Mouse (Mus musculus) frontal cortex, postnatal 14 days (tissue): ENCODE results near the gene Myb.

ENCODE experiments used
- DNase-seq, 2 experiments: peaks; one replicate each; pipeline ENCODE4 v3.0.0; 2022; ENCODE audit warnings: low spot score in 2 of 2

Myb gene

DNA sequence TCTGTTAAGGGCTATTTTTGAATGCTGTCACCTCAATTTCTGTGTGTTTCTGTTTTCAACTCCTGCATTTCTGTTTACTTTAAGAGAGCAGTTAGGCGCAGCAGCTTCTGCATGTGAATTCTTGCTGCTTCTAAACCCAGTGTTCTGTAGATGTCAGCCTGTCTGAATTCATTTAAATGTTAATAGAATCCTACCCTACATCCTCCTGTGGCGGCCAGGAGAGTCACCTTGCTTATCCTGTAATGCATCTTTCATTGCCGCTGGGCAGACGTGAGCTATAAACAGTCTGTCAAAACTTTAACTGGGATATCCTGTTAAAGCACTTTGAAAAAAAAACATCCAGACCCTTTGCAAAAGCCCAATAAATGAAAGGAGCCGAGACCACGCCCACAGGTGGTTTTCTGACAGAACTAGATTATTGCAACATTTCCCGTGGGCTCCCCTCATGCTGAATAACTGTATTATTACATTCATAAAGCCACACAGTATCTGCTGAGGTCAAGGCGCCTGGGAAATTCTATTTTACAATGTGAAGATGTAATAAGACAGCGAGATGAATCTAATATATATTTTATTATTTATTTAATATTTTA lies 29.8 kb downstream of the Myb start:
- no peak for DNase-seq

DNA sequence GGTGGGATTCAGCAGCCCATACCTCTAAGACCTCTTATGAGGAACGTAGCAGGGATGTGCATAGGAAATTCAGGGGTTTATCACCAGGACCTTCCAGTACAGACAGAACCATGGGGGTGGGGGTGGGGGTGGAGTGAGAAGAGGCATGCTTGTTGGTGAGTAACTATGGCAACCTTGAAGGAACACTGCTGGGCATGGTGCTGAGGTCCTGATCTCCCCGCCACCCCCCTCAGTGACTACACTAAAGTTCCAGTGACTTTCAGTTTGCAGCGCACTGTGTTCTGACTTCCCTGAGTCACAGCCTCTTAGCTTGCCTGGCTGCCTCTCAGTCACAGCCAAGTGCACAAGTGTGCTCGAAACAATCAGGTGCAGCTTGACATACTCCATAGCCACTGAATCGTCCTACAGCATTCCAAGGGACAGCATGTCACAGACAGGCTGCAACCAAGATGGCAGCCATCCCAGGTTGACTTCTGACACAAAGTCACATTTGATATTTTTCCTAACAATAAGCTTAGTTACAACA lies 32.6 kb downstream of the Myb start:
- DNase-seq: no peak

- DNase-seq: no peak
Observed at GRCm38 (mm10) chr10:21118341-21118740, 42.4 kb downstream of the Myb start.

- DNase-seq: no peak
Observed at GRCm38 (mm10) chr10:21114459-21114858, 46.3 kb downstream of the Myb start.

DNA sequence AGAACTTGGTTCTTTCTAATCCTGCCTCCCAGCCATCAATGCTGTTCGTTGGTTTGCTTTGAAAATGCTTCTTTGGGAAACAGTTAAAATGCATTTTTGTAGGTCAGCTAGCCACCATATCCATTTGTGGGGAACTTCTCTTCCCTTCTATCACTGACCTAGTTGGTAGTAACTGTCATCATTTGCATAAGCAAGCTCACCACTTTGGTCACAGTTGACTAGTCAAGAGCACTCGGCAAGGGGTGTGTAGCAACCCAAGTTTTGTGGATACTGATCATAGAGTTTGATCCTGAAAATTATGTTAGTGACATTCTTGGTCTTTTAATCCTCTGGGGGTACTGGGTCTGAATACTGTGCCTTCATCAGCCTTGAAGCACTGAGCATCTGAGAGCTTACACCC lies 48.1 kb downstream of the Myb start:
- no peak for DNase-seq

- no peak for DNase-seq
Observed at GRCm38 (mm10) chr10:21109337-21110056, 51.3 kb downstream of the Myb start.

GRCm38 (mm10) chr10:21108796-21109195 lies 52.0 kb downstream of the Myb start:
- no peak for DNase-seq

DNA sequence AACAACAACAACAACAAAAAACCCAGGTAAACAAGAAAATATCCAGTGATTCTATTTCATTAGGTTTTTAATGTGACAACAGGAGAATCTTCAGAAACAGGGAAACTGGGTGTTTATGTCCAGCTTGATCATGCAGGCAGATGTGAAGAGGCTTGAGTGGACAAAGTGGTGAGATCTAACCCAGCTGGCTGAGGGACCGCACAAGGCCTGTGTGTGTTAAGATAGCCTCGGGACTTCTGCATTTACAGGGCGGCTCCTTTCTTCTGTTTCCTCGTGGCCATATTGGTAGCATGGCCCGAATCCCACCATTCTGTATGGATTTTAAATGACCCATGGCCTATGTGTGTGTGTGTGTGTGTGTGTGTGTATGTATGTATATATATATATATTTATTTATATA lies 52.6 kb downstream of the Myb start:
- no peak for DNase-seq

DNA sequence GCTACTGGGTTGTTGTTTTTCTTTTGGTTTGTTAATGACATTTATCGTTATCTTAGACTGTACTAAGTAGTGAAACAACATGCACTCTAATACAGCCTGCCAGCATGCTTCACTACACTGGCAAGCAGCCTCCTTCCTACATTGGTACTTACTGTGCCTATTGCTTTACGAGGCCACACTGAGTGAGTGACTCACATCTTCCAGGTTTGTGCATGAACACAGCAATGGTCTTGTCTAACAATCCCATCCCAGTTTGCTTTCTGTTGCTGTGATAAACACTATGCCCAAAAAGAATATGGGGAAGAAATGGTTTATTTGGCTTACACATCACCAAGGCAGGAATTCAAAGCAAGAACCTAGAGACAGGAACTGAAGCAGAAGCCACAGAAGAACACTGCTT lies 55.6 kb downstream of the Myb start:
- no peak for DNase-seq

DNA sequence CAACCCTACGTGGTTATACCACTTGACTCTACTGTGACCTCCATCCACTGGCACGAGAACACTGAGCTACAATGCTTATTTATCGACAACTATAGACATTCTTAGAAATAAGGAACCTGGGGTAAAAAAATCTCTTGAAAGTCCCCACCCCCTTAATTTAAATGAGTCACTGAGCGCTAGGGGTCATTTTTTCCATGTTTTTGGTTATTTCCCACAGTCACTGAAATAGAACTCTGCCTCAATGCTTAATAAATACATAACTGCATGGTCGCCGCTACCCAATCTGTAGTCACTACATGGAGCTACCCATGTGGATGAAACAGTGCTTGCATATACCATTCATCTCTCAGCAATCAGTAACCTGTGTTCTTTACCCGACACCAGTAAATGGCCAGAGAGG lies 58.1 kb downstream of the Myb start:
- no peak for DNase-seq

GRCm38 (mm10) chr10:21101948-21102347 lies 58.8 kb downstream of the Myb start:
- DNase-seq: no peak

GRCm38 (mm10) chr10:21100646-21101249 lies 60.0 kb downstream of the Myb start:
- no peak for DNase-seq

DNA sequence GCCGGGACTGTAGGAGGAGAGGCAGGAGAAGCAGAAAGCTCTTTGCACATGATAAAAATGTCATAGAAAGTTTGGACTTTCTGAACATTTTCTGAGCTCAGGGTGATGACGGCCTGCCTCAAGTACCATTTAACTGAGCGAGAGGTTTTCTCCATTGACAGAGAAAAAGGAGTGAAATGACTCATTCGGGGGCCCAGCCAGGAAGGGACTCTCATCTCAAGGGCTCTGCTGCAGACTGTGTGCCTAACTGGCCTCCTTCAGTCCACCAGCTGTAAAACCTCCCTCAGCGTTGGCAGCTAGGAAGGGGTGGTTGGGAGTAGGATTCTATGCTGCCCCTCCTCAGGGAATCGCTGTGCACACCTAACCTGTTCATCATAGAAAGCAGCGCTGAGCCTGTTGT lies 61.3 kb downstream of the Myb start:
- DNase-seq: no peak

DNA sequence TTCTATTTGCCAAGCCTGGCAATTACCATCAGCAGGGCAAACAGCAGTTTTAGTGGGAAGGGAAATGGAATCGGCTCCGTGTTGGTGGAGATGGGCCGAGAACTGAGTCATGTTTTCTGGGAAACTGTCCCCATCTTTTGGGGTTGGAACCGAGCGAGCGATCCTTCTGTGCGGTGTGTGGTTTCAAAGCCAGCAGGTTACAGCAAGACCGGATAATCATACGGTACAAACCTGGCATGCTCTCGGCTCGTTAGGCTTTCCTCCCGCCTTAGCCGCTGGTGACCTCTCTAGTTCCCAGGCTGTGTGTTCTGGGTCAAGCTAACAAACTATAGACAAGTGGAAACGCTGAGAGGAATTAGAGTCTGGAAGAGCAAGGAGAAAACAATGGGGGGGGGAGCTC lies 65.2 kb downstream of the Myb start:
- no peak for DNase-seq

DNA sequence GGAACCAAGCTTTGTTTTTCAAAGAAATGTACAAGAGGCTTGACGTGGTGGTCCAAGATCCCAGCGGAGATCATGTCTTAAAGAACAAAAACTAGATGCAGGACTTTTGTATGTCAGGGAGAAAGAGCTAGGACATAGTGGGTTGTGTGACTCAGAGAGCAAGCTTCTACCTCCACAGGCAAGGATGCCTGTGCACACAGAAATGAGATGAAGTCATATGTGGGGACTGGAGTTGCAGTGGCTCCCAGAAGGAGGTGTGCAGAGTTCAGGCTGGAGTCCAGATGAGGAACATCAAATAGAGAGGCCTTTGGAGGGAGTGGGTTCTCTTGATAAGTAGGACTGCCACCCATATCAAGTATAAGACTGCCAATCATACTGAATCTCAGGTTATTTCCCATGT lies 65.9 kb downstream of the Myb start:
- DNase-seq: no peak

GRCm38 (mm10) chr10:21093301-21093700 lies 67.5 kb downstream of the Myb start:
- DNase-seq: no peak

DNA sequence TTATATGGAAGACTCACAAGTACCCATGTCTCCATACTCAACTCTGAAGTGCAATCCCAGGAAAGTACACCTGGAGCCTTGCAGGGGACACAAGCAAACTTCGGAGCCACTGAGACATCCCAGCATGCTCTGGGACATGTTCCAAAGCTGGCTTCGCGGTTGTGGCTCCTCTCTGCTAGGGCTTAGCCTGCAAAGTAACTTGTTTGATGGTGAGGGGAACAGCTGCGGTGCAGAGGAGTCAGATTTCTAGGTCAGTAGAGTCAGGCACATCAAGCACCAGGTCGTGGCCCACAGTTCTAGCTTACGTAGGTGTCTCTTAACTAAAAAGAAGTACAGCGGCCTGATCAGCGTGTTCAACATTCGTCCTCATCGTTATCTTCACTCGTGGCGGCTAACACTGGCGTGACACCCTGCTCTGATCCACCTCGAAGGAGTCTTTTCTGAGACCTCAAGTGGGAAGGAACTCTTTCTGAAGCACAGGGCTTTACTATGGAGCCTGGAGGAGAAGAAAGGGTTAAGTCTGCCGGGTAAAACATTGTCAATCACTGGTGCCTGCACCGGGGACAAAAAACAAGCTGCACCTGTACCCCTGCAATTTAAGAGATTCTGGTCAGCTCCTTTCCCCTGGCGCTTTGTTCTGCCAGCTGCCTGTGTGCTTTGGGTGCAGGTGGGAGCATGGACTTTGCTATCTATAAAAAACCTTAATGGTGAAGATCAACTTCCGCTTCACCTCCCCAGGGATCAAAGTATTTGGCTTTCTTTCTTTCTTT lies 68.1 kb downstream of the Myb start:
- DNase-seq: no peak

DNA sequence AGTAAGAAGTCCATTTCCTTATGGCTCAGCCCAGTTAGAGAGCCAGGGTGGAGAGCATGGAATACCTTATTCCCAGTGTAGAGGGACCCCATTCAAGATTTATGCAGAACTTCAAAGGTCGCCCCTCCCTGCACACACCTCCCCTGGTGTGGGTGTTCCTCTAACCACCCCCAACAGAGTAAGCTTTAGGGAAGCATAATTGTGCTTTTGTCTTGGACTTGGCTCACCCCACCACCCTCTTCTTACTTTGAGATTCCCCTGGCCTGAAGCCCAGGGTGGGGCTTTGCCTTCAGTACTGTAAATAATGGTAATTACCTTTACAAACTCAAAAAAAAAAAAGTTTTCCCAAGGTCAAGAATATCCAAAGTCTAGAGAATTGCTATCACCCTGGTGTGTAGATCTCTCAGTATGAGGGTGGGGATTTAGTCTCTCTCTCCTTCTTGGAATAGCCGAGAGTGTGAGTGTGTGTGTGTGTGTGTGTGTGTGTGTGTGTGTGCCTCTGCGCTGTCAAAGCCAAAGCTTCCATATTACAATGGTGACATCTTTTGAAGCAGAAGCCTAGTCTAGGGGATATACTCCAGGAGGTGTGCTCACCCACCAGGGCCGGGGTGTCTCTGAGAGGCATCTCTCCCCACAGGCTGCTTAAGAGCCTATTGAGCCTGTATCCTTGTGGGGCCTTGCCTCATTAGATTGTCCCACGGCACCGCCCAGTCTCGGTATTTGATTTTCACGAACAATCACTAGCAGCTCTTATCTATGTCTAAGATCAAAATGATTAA lies 69.7 kb downstream of the Myb start:
- DNase-seq: no peak

- no peak for DNase-seq
Observed at GRCm38 (mm10) chr10:21089541-21089940, 71.2 kb downstream of the Myb start.

DNA sequence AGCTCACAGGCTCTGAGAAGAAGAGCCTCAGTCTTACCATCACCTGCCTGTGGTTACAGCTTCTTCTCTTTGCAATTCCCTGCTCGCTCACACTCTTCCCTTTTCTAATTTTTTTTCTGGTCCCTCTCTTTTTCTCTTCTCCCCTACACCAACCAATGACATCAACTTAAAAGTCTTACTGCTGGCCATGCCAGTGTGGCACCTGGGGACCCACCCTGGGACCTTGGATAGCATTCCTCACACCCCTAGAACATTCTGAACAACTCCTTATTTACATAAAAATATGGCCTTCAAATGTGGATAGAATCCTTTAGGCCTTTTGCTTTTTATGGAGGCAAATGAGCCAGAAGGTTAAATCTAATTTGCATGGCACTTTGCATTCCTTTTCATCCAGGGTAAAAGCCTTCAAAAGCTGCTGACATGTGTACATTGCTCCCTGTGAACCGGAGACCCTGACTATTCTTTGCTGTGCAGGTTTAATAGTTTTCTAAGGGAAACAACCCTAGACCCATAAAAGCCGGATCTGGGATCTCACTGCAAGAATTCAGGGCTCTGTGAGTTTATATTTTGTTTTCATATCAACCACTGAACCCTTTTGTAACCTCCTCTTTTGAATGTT lies 73.1 kb downstream of the Myb start:
- no peak for DNase-seq

DNA sequence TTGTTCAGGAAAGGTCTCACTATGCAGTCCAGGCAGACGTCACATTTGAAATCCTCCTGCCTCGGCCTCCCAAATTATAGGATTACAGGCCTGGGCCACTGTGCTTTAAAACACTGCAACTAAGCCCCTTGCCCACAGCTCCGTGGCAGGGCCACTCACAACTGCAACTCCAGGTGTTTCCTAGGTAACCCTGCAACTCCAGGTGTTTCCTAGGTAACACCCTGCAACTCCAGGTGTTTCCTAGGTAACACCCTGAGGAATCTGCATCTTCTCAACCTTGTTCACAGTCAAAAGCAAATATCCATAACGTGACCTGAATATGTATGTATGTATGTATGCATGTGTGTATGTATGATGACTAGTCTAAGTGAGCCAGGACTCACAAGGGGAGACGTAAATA lies 75.7 kb downstream of the Myb start:
- DNase-seq: no peak
